Mouse (Mus musculus): ENCODE data around the gene A3galt2.

Gene A3galt2

GRCm38 (mm10) chr4:128755064-128755463 is at the start of gene A3galt2:
Gene A3galt2, plus strand, starts transcription at chr4:128755364.
- DNase-seq, result no peak

GRCm38 (mm10) chr4:128706626-128707025 is 48.5 kb upstream of the A3galt2 start:
- no peak for DNase-seq

GRCm38 (mm10) chr4:128707384-128707783 is 47.8 kb upstream of the A3galt2 start:
- no peak for DNase-seq

GRCm38 (mm10) chr4:128709061-128709780 is 45.9 kb upstream of the A3galt2 start:
- no peak for DNase-seq

- DNase-seq, result no peak
These were observed 45.4 kb upstream of the A3galt2 start for GRCm38 (mm10) chr4:128709781-128710166.

- DNase-seq, result no peak
These were observed 44.9 kb upstream of the A3galt2 start for GRCm38 (mm10) chr4:128710286-128710685.

GRCm38 (mm10) chr4:128710800-128711199 is 44.4 kb upstream of the A3galt2 start:
- DNase-seq, result no peak

GRCm38 (mm10) chr4:128711455-128712135 is 43.6 kb upstream of the A3galt2 start:
- DNase-seq, result peak; percentile 93

GRCm38 (mm10) chr4:128712136-128712655 is 43.0 kb upstream of the A3galt2 start:
- peak; percentile 46 for DNase-seq

GRCm38 (mm10) chr4:128712941-128713340 is 42.2 kb upstream of the A3galt2 start:
- no peak for DNase-seq

- no peak for DNase-seq
These were observed 39.6 kb upstream of the A3galt2 start for GRCm38 (mm10) chr4:128715241-128716204.

GRCm38 (mm10) chr4:128716279-128716678 is 38.9 kb upstream of the A3galt2 start:
- no peak for DNase-seq

GRCm38 (mm10) chr4:128716731-128717130 is 38.4 kb upstream of the A3galt2 start:
- DNase-seq, result no peak

GRCm38 (mm10) chr4:128720110-128720509 is 35.1 kb upstream of the A3galt2 start:
- peak; percentile 61 for DNase-seq

- no peak for DNase-seq
These were observed 34.0 kb upstream of the A3galt2 start for GRCm38 (mm10) chr4:128721061-128721648.

- DNase-seq, result no peak
These were observed 33.4 kb upstream of the A3galt2 start for GRCm38 (mm10) chr4:128721761-128722160.

GRCm38 (mm10) chr4:128722932-128723331 is 32.2 kb upstream of the A3galt2 start:
- DNase-seq, result no peak

- DNase-seq, result no peak
These were observed 31.7 kb upstream of the A3galt2 start for GRCm38 (mm10) chr4:128723431-128723830.

GRCm38 (mm10) chr4:128724059-128724458 is 31.1 kb upstream of the A3galt2 start:
- no peak for DNase-seq

GRCm38 (mm10) chr4:128727019-128727720 is 28.0 kb upstream of the A3galt2 start:
- peak; percentile 90 for DNase-seq

- DNase-seq, result peak; percentile 69
These were observed 27.3 kb upstream of the A3galt2 start for GRCm38 (mm10) chr4:128727721-128728430.

Data from kidney, adult 18-20 months (tissue).